Mouse (Mus musculus) myocyte (in vitro differentiated cells): Measurements from ENCODE around the gene Tecr.

ENCODE experiments used
- MAX ChIP-seq: IDR thresholded peaks from one replicate; pipeline ENCODE4 v1.6.1; 2011; ENCODE audit warnings: low read depth, mild to moderate bottlenecking, control low read depth
- MYOD1 ChIP-seq, 3 experiments: IDR thresholded peaks; one replicate each; pipeline ENCODE4 v1.6.1; 2011; ENCODE audit warnings: control low read depth in 2 of 3, low read depth in 2 of 3, mild to moderate bottlenecking in 2 of 3, moderate library complexity in 1 of 3; ENCODE audit not compliant: insufficient read length in 2 of 3, control insufficient read depth in 1 of 3
- POLR2A ChIP-seq: IDR thresholded peaks from one replicate; pipeline ENCODE4 v1.6.1; 2011; ENCODE audit warnings: low read depth, mild to moderate bottlenecking, control low read depth, moderate library complexity; ENCODE audit not compliant: insufficient read length
- POLR2AphosphoS2 ChIP-seq: IDR thresholded peaks from one replicate; pipeline ENCODE4 v1.6.1; 2011; ENCODE audit warnings: low read depth, control low read depth; ENCODE audit not compliant: insufficient read length
- REST ChIP-seq: IDR thresholded peaks from one replicate; pipeline ENCODE4 v1.6.1; 2011; ENCODE audit warnings: mild to moderate bottlenecking, control low read depth, moderate library complexity; ENCODE audit not compliant: insufficient read depth, insufficient read length
- USF1 ChIP-seq: IDR thresholded peaks from one replicate; pipeline ENCODE4 v1.6.1; 2011; ENCODE audit warnings: low read depth, mild to moderate bottlenecking, control low read depth, moderate library complexity

- TF ChIP-seq REST (no peak), POLR2A (no peak), MAX (no peak), POLR2AphosphoS2 (no peak), MYOD1 (IDR thresholded peaks at IDR 0.05; ENCODE audit: control insufficient read depth in 1 of 3, insufficient read length in 2 of 3, low read depth in 2 of 3) (no peak), USF1 (no peak)
Observed at GRCm38 (mm10) chr8:83616625-83617024, 8.9 kb upstream of the Tecr start.
